Mouse (Mus musculus): ENCODE results near the gene Ajap1.

GRCm38 (mm10) chr4:153374233-153374632 lies 108.4 kb downstream of the Ajap1 start:
- no peak for TF ChIP-seq POLR2A (IDR thresholded peaks at IDR 0.05; ENCODE audit: extremely low read depth, insufficient read depth, low read length)
- no peak for TF ChIP-seq CTCF (IDR thresholded peaks at IDR 0.05; ENCODE audit: low read depth, low read length)
